Mouse (Mus musculus) limb, embryonic 14.5 days (tissue): Measurements from ENCODE around the gene Atn1. TPM values are rescaled to one million over a fixed set of nuclear protein-coding genes. Genes with fewer than 3 reads are reported as not detected.

Experiments used
- ATAC-seq: fragments of 200-750 bp; cut with Nextera tagmentation; 2 replicates; pipeline ENCODE4 v1.8.0; 2017; ENCODE audit warnings: low read depth, moderate number of reproducible peaks, moderate TSS enrichment; ENCODE audit not compliant: low FRiP score
- DNase-seq: peaks from one replicate; pipeline ENCODE4 v3.0.0-alpha.2; 2015; ENCODE audit warnings: low spot score
- H3K27ac ChIP-seq: fragments of 300-500 bp; sonication (generic); replicated peaks from 2 replicates; pipeline ENCODE4 v1.5.1; 2014; ENCODE audit warnings: low read depth, mild to moderate bottlenecking, low read length, moderate library complexity, mixed read lengths
- H3K27me3 ChIP-seq: fragments of 300-500 bp; sonication (generic); 2 replicates; pipeline ENCODE4 v1.6.1; 2014; ENCODE audit warnings: low read length, mixed read lengths; ENCODE audit not compliant: control insufficient read depth, insufficient read depth
- H3K36me3 ChIP-seq: fragments of 300-500 bp; sonication (generic); 2 replicates; pipeline ENCODE4 v1.6.1; 2014; ENCODE audit warnings: mild to moderate bottlenecking, low read length, moderate library complexity, mixed read lengths; ENCODE audit not compliant: control insufficient read depth, insufficient read depth
- H3K4me1 ChIP-seq: fragments of 300-500 bp; sonication (generic); 2 replicates; pipeline ENCODE4 v1.6.1; 2014; ENCODE audit warnings: antibody characterized with exemption, low read length, mixed read lengths; ENCODE audit not compliant: control insufficient read depth, insufficient read depth
- H3K4me2 ChIP-seq: fragments of 300-500 bp; sonication (generic); replicated peaks from 2 replicates; pipeline ENCODE4 v1.6.1; 2014; ENCODE audit warnings: low read depth, mild to moderate bottlenecking, low read length, moderate library complexity; ENCODE audit not compliant: severe bottlenecking
- H3K4me3 ChIP-seq: fragments of 300-500 bp; sonication (generic); replicated peaks from 2 replicates; pipeline ENCODE4 v1.5.1; 2014; ENCODE audit warnings: low read length
- H3K9ac ChIP-seq: fragments of 300-500 bp; sonication (generic); 2 replicates; pipeline ENCODE4 v1.6.1; 2014; ENCODE audit warnings: mild to moderate bottlenecking, low read depth, low read length, moderate library complexity; ENCODE audit not compliant: severe bottlenecking
- H3K9me3 ChIP-seq: fragments of 300-500 bp; sonication (generic); 2 replicates; pipeline ENCODE4 v1.6.1; 2016; ENCODE audit warnings: low read length; ENCODE audit not compliant: control insufficient read depth
- POLR2A ChIP-seq: fragments of 200-500 bp; IDR thresholded peaks from 2 replicates; pipeline ENCODE4 v1.8.0; 2012; ENCODE audit warnings: inconsistent platforms, mild to moderate bottlenecking, moderate library complexity, borderline replicate concordance; ENCODE audit not compliant: insufficient read depth, insufficient read length; ENCODE audit errors: extremely low read depth
- WGBS: fragments of 180-500 bp; shearing (Covaris S2); extraction: QIAGEN DNeasy Blood & Tissue Kit; methylation state at CpG from one replicate; pipeline ENCODE4 v1.1.7; 2014; 5-methylcytosine and 5-hydroxymethylcytosine counted together
- polyA plus RNA-seq, 2 experiments: library from polyadenylated mRNA; depleted of rRNA in 1 of 2; stranded (reverse) in 1 of 2; unstranded in 1 of 2; fragments of >200 nt; fragmentation: Nextera tagmentation in 1 of 2; extraction: Ambion mirVana in 1 of 2; gene quantifications; 2 replicates each; pipeline versions ENCODE4 v1.2.1 to v1.2.3; 2012 to 2014

The Atn1 gene
- polyA plus RNA-seq, 2 experiments, result 14.6 to 102 TPM

DNA sequence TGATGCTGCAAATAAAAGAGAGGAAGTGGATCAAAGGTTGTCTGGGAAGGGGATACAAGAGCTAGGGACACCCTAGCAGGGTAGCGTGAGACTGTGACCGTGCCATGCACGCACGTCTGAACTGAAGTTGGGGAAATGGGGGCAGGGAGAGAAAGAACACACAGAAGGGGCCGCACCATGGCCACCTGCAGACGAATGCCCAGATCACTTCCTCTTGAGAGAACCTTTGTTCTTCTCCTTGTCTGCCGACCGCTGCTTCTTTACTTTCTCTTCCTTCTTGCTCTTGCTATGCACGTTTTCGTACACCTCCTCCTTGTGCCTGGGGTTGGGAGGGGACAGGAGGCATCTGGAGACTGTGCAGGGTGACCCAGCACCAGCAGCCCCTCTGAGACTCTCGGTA lies 35.4 kb downstream of the Atn1 start:
- no peak for TF ChIP-seq POLR2A
- H3K4me2 ChIP-seq, result no peak overlapping the region
- no peak overlapping the region for H3K9ac ChIP-seq
- H3K27ac ChIP-seq, result no peak overlapping the region
- WGBS, result 60% methylated on average over 11 of the region's 11 CpGs
- no peak for ATAC-seq
- H3K4me1 ChIP-seq, result no peaks in the 10 kb centered on the region
- DNase-seq, result no peak
- H3K9me3 ChIP-seq, result no peaks in the 10 kb centered on the region
- H3K4me3 ChIP-seq, result no peak overlapping the region
- H3K27me3 ChIP-seq, result no peaks in the 10 kb centered on the region
- peaks cover 18% of the 10 kb centered on the region for H3K36me3 ChIP-seq

DNA sequence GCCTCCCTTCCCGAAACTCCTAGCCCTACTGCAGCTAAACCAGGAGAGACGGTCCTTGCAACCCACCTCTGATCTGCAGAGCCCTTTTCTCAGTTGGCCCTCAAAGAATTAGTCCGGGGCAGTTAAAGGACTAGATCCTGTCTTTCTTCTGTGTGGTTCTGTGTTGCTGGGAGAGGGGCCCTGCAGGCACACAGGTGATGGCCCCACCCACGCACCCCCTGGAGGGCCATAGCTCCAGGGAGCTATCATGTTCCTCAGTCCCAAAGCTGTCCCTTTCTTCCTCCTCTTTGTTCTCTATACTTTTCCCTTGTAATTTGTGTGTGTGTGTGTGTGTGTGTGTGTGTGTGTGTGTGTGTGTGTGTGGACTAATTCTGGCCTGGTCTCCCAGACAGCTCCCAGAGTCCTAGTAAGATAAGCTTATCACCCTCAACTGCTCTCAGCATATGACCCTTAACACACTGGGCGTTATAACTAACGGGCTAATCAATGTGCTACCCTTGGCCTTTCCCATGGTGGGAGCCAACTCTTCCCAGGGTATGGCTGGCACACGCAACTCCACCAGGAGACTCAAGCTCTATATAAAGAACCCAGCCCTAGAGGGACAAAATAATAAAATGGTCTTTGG lies 36.9 kb downstream of the Atn1 start:
- TF ChIP-seq POLR2A, result no peak
- Histone ChIP-seq H3K27ac (no peak overlapping the region), H3K4me2 (peak overlapping the region; percentile 6; the same call in 1 of the 2 replicates), H3K9ac (no peak overlapping the region), H3K36me3 (peaks cover 33% of the 10 kb centered on the region), H3K4me3 (peak overlapping the region; percentile 22; the same call in 1 of the 2 replicates), H3K27me3 (no peaks in the 10 kb centered on the region), H3K9me3 (no peaks in the 10 kb centered on the region), H3K4me1 (no peaks in the 10 kb centered on the region)
- DNase-seq (no peak), ATAC-seq (no peak)
- WGBS, result 68% methylated on average over 6 of the region's 7 CpGs

GRCm38 (mm10) chr6:124718703-124719102 lies 37.6 kb downstream of the Atn1 start:
- Histone ChIP-seq H3K9me3 (no peaks in the 10 kb centered on the region), H3K4me2 (0 out of 2 replicates have a peak overlapping the region, but pooled peaks have one; percentile 6), H3K4me1 (no peaks in the 10 kb centered on the region; the same call in 1 of the 2 replicates), H3K9ac (no peak overlapping the region), H3K4me3 (peak overlapping the region; percentile 22), H3K36me3 (peaks cover 40% of the 10 kb centered on the region), H3K27ac (no peak overlapping the region), H3K27me3 (no peaks in the 10 kb centered on the region)
- ATAC-seq (no peak), DNase-seq (no peak)
- WGBS, result 60% methylated on average over 15 of the region's 16 CpGs
- no peak for TF ChIP-seq POLR2A

DNA sequence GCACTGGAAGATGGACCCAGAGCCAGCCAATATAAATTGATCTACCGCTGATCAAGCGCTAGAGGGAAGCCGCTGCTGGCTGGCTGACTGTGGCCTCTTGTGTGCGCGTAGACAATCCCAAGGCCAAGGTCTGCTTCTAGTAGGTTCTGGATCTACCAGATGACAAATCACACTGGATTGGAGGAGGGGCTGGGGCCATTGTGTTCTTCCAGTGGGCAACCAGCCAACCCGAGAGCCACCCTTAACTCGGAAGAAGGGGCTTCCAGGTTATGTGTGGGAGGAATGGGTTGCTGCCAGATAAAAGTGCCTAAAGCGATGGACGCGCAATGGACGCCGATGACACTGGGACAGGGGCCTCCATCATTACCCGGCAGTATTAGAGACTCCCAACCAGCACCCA lies 38.4 kb downstream of the Atn1 start:
- Histone ChIP-seq H3K4me2 (0 out of 2 replicates have a peak overlapping the region, but pooled peaks have one; percentile 25), H3K4me1 (peaks cover 7% of the 10 kb centered on the region), H3K27me3 (no peaks in the 10 kb centered on the region), H3K4me3 (peak overlapping the region; percentile 22), H3K27ac (no peak overlapping the region), H3K9me3 (no peaks in the 10 kb centered on the region), H3K9ac (no peak overlapping the region), H3K36me3 (peaks cover 45% of the 10 kb centered on the region)
- no peak for DNase-seq
- 68% methylated on average over 13 of the region's 13 CpGs for WGBS
- no peak for TF ChIP-seq POLR2A
- no peak for ATAC-seq

- no peak for TF ChIP-seq POLR2A
- Histone ChIP-seq H3K36me3 (peaks cover 45% of the 10 kb centered on the region), H3K27ac (no peak overlapping the region), H3K27me3 (no peaks in the 10 kb centered on the region), H3K9me3 (no peaks in the 10 kb centered on the region), H3K9ac (no peak overlapping the region), H3K4me2 (no peak overlapping the region), H3K4me3 (no peak overlapping the region), H3K4me1 (peaks cover 9% of the 10 kb centered on the region)
- WGBS, result 60% methylated on average over 20 of the region's 20 CpGs
- ATAC-seq (no peak), DNase-seq (peak; percentile 65)
Measured at GRCm38 (mm10) chr6:124716864-124717490, 39.3 kb downstream of the Atn1 start.
